Mouse (Mus musculus): ENCODE measurements around the gene Pygm. TPM values are rescaled to one million over a fixed set of nuclear protein-coding genes. Genes with fewer than 3 reads are reported as not detected.
A peak's percentile ranks its signal among the peaks of the same experiment; 100 is the strongest.

Gene Pygm
- 203 and 219 TPM in 2 replicates for polyA plus RNA-seq (2015; fragmentation: Nextera tagmentation; extraction: Ambion mirVana)

DNA sequence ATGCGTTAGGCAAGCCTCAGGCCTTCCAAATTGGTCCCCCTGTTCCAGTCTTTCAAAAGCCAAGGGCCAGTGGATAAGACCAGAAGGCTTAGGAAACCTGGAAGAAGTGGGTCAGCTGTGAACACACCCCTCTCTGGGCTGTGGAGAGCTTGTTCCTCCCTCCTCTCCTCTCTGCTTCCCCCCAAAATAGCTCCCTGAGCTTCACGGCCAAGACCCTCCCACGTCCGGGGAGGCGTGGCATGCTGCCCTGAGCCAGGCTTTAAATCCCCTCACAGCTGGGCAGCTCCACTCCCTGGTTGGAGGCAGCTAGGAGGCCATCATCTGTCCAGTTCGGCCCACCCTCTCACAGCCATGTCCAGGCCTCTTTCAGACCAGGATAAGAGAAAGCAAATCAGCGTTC lies at the start of gene Pygm:
TSS of gene Pygm (plus strand) at position 272 of the 400 bp plus-strand sequence.
- peaks cover 38% of the 10 kb centered on the region for H3K36me3 ChIP-seq
- peak within 1 kb of the TSS; percentile 87 for H3K27ac ChIP-seq (replicated peaks)
- H3K27me3 ChIP-seq (replicated peaks): no peaks in the 10 kb centered on the region; the same call in 1 of the 2 replicates
- H3K9ac ChIP-seq: peak within 1 kb of the TSS; percentile 85
- ATAC-seq (ENCODE audit: extremely low read depth, insufficient number of reproducible peaks, low FRiP score, low TSS enrichment): peak; percentile 53; the same call in 1 of the 2 replicates
- peak within 1 kb of the TSS; percentile 72 for H3K4me2 ChIP-seq
- H3K9me3 ChIP-seq: no peaks in the 10 kb centered on the region
- 10% methylated on average over 7 of the region's 7 CpGs for WGBS
- peaks cover 48% of the 10 kb centered on the region for H3K4me1 ChIP-seq
- peak within 1 kb of the TSS; percentile 57 for H3K4me3 ChIP-seq

DNA sequence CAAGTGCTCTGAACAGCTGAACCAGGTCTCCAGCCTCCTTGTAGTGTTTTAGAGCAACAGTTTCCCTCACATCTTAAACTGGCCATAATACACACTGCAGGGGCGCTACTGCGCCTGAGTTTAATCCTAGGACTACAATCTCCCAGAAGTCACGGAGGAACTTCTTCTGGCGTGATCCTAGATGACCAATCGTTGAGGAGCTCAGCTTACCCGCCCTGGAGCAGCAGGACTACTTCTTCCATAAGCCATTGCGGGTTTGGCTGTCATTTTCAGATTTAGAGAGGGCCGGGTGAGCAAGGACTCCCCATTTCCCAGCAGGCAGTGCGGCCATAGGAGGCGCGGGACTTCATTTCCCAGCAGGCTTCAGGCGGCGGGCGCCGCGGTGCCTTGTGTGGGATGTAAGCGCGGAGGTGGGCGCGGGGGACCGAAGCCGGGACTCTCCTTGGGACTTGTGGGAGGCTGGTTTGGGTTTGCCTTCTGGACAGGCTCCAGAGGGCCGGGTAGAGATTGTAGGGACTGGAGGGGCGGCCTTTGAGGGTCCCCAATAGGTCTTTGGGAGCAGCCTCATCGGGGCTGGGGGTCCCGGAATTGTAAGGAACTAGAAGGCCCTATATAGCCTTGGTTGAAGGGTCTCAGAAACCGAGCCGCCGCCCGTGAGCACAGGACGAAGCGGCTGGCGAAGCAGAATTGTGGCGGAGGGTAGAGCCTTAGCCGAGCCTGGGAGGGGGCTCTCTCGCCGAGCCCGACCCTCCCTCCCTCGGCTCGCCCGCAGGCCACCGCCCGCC lies 49.3 kb upstream of the Pygm start, which contains the start of gene Men1:
TSS of gene Men1 (plus strand) at position 307 of the 785 bp plus-strand sequence.
- ATAC-seq (ENCODE audit: extremely low read depth, insufficient number of reproducible peaks, low FRiP score, low TSS enrichment): peak; percentile 84
- H3K4me1 ChIP-seq: peaks cover 42% of the 10 kb centered on the region
- WGBS: under 1% methylated on average over 42 of the region's 43 CpGs
- H3K36me3 ChIP-seq: peaks cover 33% of the 10 kb centered on the region
- H3K27ac ChIP-seq (replicated peaks): peak within 1 kb of the TSS; percentile 83
- H3K4me2 ChIP-seq: peak within 1 kb of the TSS; percentile 84
- peak within 1 kb of the TSS; percentile 90 for H3K9ac ChIP-seq
- no peaks in the 10 kb centered on the region for H3K9me3 ChIP-seq
- H3K27me3 ChIP-seq (replicated peaks): no peaks in the 10 kb centered on the region
- H3K4me3 ChIP-seq: peak within 1 kb of the TSS; percentile 75

DNA sequence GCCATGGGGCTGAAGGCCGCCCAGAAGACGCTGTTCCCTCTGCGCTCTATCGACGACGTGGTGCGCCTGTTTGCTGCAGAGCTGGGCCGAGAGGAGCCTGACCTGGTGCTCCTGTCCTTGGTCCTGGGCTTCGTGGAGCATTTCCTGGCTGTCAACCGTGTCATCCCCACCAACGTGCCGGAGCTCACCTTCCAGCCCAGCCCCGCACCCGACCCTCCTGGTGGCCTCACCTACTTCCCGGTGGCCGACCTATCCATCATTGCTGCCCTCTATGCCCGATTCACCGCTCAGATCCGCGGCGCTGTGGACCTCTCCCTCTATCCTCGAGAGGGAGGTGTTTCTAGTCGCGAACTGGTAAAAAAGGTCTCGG lies 48.8 kb upstream of the Pygm start:
- Histone ChIP-seq H3K4me2 (peak overlapping the region; percentile 84), H3K4me1 (peaks cover 48% of the 10 kb centered on the region), H3K27me3 (replicated peaks) (no peaks in the 10 kb centered on the region), H3K9me3 (no peaks in the 10 kb centered on the region), H3K36me3 (peaks cover 39% of the 10 kb centered on the region), H3K4me3 (peak overlapping the region; percentile 75), H3K27ac (replicated peaks) (peak overlapping the region; percentile 64), H3K9ac (peak overlapping the region; percentile 90)
- WGBS: under 1% methylated on average over 25 of the region's 25 CpGs
- ATAC-seq (ENCODE audit: extremely low read depth, insufficient number of reproducible peaks, low FRiP score, low TSS enrichment): 0 out of 2 replicates have a peak, but pooled peaks have one; percentile 26

DNA sequence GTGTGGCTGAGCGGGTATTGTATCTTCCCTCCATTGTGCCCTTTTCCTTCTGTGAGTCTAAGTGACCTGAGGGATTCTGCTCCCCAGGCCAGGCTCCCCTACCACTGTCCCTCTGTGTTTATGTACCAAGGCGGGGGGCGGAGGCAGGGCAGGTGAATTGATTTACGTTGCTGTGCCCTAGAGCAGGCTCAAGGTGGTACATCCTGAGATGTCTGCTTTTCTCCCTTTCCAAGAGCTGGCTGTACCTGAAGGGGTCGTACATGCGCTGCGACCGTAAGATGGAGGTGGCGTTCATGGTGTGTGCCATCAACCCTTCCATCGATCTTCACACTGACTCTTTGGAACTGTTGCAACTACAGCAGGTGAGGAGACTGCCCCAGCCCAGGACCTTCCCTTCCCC lies 47.3 kb upstream of the Pygm start:
- H3K9ac ChIP-seq: peak overlapping the region; percentile 90
- peaks cover 53% of the 10 kb centered on the region for H3K4me1 ChIP-seq
- H3K4me3 ChIP-seq: peak overlapping the region; percentile 75
- H3K27ac ChIP-seq (replicated peaks): no peak overlapping the region
- 98% methylated on average over 10 of the region's 10 CpGs for WGBS
- peaks cover 39% of the 10 kb centered on the region for H3K36me3 ChIP-seq
- no peak for ATAC-seq (ENCODE audit: extremely low read depth, insufficient number of reproducible peaks, low FRiP score, low TSS enrichment)
- H3K9me3 ChIP-seq: no peaks in the 10 kb centered on the region
- no peaks in the 10 kb centered on the region for H3K27me3 ChIP-seq (replicated peaks)
- H3K4me2 ChIP-seq: peak overlapping the region; percentile 84

DNA sequence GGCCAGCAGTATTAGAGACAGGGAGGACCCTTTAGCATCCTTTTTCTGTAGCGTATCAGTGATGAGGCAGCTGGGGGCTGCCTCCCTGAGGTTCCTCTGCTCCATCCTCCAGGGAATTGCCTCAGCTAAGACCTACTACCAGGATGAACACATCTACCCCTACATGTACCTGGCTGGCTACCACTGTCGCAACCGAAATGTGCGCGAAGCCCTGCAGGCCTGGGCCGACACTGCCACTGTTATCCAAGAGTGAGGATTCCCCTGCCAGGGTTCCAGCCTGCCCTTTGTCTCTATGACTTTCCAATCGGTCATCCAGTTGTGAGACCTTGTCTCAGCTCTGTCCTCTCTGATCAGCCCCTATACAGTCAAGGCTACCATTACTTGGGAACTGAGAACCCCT lies 46.0 kb upstream of the Pygm start:
- no peak for ATAC-seq (ENCODE audit: extremely low read depth, insufficient number of reproducible peaks, low FRiP score, low TSS enrichment)
- no peak overlapping the region for H3K27ac ChIP-seq (replicated peaks)
- no peak overlapping the region for H3K4me3 ChIP-seq
- H3K9me3 ChIP-seq: no peaks in the 10 kb centered on the region
- H3K36me3 ChIP-seq: peaks cover 39% of the 10 kb centered on the region
- no peak overlapping the region for H3K4me2 ChIP-seq
- WGBS: 90% methylated on average over 7 of the region's 7 CpGs
- H3K27me3 ChIP-seq (replicated peaks): no peaks in the 10 kb centered on the region
- H3K4me1 ChIP-seq: peaks cover 60% of the 10 kb centered on the region
- H3K9ac ChIP-seq: no peak overlapping the region

DNA sequence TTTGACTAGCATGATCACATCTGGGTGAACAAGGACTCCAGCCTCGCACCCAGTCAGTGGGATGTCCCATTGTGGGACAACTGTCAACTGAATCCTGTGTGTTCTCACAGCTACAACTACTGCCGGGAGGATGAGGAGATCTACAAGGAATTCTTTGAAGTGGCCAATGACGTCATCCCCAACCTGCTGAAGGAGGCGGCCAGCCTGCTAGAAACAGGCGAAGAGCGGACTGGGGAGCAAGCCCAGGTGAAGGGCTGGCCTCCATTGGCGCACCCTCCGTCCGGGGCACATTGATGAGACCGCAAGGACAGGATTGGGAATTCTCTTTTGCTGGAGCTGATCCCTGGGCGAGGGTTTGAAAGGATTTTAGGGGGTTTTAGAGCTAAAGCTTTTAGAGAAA lies 45.5 kb upstream of the Pygm start:
- no peak overlapping the region for H3K4me3 ChIP-seq
- peaks cover 40% of the 10 kb centered on the region for H3K36me3 ChIP-seq
- no peaks in the 10 kb centered on the region for H3K27me3 ChIP-seq (replicated peaks)
- H3K9ac ChIP-seq: no peak overlapping the region
- no peak overlapping the region for H3K4me2 ChIP-seq
- H3K27ac ChIP-seq (replicated peaks): no peak overlapping the region
- 89% methylated on average over 11 of the region's 11 CpGs for WGBS
- H3K4me1 ChIP-seq: peaks cover 60% of the 10 kb centered on the region
- ATAC-seq (ENCODE audit: extremely low read depth, insufficient number of reproducible peaks, low FRiP score, low TSS enrichment): no peak
- no peaks in the 10 kb centered on the region for H3K9me3 ChIP-seq

DNA sequence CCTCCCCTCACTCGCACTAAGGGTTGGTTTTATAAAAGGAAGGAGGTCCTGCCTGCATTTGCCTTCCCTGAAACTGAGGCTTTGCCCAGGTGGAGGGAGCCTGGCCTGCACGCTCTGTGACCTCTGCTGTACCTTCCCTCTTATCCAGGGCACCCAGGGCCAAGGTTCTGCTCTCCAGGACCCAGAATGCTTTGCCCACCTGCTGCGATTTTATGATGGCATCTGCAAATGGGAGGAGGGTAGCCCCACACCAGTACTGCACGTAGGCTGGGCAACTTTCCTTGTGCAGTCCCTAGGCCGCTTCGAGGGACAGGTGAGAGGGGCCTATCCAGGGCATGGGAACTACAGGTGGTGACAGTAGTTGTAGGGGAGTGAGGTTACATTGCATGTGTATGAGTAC lies 45.0 kb upstream of the Pygm start:
- H3K4me1 ChIP-seq: peaks cover 56% of the 10 kb centered on the region

DNA sequence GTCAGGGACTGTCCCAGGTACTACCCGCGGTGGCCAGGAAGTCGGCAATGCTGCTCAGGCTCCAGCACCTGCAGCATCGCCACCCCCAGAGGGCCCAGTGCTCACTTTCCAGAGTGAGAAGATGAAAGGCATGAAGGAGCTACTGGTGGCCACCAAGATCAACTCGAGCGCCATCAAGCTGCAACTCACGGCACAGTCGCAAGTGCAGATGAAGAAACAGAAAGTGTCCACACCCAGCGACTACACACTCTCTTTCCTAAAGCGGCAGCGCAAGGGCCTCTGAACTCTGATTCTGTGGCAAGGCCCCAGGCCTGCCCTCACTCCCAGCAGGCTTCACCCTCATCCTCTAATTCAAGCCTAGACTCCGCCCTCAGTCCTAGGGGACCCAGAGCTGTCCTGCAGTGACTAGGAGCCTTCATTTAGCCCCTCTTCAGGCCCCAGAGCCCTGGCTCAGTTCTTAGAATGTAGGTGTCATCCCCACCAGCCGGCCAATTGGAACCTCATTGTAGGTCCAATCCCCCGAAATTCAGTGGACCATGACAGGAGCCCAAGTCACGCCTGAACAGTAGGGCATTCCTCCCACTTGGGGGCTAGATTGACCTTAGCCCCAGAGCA lies 44.2 kb upstream of the Pygm start:
- Histone ChIP-seq H3K4me1 (peaks cover 53% of the 10 kb centered on the region), H3K9me3 (no peaks in the 10 kb centered on the region)

More for the DNA sequence above, 45.0 kb upstream of the Pygm start:
- ATAC-seq (ENCODE audit: extremely low read depth, insufficient number of reproducible peaks, low FRiP score, low TSS enrichment): no peak
- WGBS: 92% methylated on average over 6 of the region's 6 CpGs
- Histone ChIP-seq H3K27me3 (replicated peaks) (no peaks in the 10 kb centered on the region), H3K36me3 (peaks cover 44% of the 10 kb centered on the region), H3K9ac (no peak overlapping the region), H3K4me2 (no peak overlapping the region), H3K9me3 (no peaks in the 10 kb centered on the region), H3K4me3 (no peak overlapping the region), H3K27ac (replicated peaks) (no peak overlapping the region)

DNA sequence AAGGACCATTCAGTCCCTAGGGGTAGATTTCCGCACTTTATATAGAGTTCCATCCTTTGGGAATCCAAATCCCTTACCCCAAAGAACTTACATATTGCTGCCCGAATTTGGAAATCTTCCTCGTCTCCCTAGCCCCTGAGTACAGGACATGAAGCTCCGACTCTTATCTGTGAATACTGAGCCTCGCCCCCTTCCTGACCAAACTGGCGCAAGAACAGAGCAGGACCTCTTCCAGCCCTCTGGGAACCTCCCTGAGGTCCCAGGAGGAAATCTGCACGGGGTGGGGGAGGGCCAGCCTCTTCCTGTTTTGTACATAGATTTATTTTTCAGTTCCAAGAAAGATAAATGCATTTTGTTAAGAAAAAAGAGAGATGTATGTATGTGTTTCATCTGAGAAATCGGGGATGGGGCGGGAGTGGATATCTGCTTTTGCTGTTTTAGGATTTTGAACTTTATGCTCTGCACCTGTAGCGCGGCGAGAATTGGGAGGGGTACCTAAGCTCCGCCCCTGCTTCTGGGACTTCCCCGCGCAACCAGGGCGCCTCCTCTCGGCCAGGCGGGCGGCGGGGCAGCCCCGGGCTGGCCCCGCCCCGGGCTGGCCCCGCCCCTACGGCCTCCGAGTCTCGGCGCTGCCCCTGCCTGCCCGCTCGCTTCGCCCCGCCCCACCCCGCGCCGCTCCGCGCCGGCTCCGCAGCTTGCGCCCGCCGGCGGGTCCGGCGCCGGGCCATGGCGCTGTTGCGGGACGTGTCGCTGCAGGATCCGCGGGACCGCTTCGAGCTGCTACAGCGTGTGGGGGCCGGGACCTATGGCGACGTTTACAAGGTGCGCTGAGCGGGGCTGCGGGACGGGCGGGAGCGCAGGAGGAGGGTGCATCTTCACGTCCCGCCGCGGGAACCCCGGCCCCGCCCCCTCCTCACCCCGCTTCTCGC lies 43.4 kb upstream of the Pygm start, which contains the start of gene Map4k2:
TSS of gene Map4k2 (plus strand) at position 612 of the 929 bp plus-strand sequence.
- Histone ChIP-seq H3K9ac (peak within 1 kb of the TSS; percentile 90), H3K27me3 (replicated peaks) (no peaks in the 10 kb centered on the region), H3K36me3 (peaks cover 59% of the 10 kb centered on the region), H3K4me3 (peak within 1 kb of the TSS; percentile 75), H3K27ac (replicated peaks) (peak within 1 kb of the TSS; percentile 73), H3K4me2 (peak within 1 kb of the TSS; percentile 97), H3K9me3 (no peaks in the 10 kb centered on the region), H3K4me1 (peaks cover 51% of the 10 kb centered on the region)
- ATAC-seq (ENCODE audit: extremely low read depth, insufficient number of reproducible peaks, low FRiP score, low TSS enrichment): peak; percentile 89
- 4% methylated on average over 64 of the region's 72 CpGs for WGBS

More for the DNA sequence above, 44.2 kb upstream of the Pygm start:
- no peak for ATAC-seq (ENCODE audit: extremely low read depth, insufficient number of reproducible peaks, low FRiP score, low TSS enrichment)
- WGBS: 67% methylated on average over 15 of the region's 15 CpGs
- peak overlapping the region; percentile 90; the same call in 1 of the 2 replicates for H3K9ac ChIP-seq
- H3K36me3 ChIP-seq: peaks cover 51% of the 10 kb centered on the region
- H3K4me3 ChIP-seq: peak overlapping the region; percentile 75
- H3K27me3 ChIP-seq (replicated peaks): no peaks in the 10 kb centered on the region
- peak overlapping the region; percentile 73 for H3K27ac ChIP-seq (replicated peaks)
- peak overlapping the region; percentile 97 for H3K4me2 ChIP-seq

DNA sequence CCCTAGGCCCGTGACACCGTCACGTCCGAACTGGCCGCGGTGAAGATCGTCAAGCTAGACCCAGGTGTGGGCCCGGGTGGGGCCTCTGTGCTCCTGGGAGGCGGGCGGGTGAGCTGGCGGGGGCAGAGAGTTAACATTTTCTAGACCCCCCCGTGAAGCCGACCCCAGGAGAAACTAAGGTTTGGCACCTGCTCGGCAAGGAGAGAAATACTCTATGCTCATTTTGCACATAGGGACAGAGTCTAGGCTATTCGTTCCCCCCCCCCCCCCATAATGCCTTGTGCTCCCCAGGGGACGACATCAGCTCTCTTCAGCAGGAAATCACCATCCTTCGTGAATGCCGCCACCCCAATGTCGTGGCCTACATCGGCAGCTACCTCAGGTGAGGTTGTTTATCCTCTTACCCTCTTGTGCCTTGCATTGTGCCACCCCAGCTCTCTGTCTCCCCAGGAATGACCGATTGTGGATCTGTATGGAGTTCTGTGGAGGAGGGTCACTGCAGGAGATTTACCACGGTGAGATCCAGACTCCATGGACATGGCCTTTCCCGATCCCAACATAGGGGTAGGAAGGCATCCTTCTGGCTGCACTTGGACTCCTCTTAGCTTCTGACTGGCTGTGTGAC lies 42.6 kb upstream of the Pygm start:
- peak overlapping the region; percentile 90 for H3K9ac ChIP-seq
- H3K4me1 ChIP-seq: peaks cover 46% of the 10 kb centered on the region
- H3K36me3 ChIP-seq: peaks cover 66% of the 10 kb centered on the region
- peak overlapping the region; percentile 73 for H3K27ac ChIP-seq (replicated peaks)
- H3K4me3 ChIP-seq: peak overlapping the region; percentile 75
- H3K4me2 ChIP-seq: peak overlapping the region; percentile 97
- 9% methylated on average over 23 of the region's 23 CpGs for WGBS
- H3K9me3 ChIP-seq: no peaks in the 10 kb centered on the region
- H3K27me3 ChIP-seq (replicated peaks): no peaks in the 10 kb centered on the region
- ATAC-seq (ENCODE audit: extremely low read depth, insufficient number of reproducible peaks, low FRiP score, low TSS enrichment): peak; percentile 33; the same call in 1 of the 2 replicates

Measured in heart, embryonic 13.5 days (tissue).